Mouse (Mus musculus) liver, embryonic 14.5 days (tissue): ENCODE data around the gene Rragd. TPM values are rescaled to one million over a fixed set of nuclear protein-coding genes. Genes with fewer than 3 reads are reported as not detected.

Experiments used
- ATAC-seq: fragments of 200-750 bp; cut with Nextera tagmentation; 2 replicates; pipeline ENCODE4 v1.8.0; 2017; ENCODE audit warnings: moderate number of reproducible peaks, mild to moderate bottlenecking, moderate library complexity; ENCODE audit not compliant: insufficient read depth
- DNase-seq, 3 experiments: peaks; one replicate each; pipeline ENCODE4 v3.0.0-alpha.2; 2012 to 2013; ENCODE audit warnings: low read depth in 3 of 3, low spot score in 3 of 3
- H3K27ac ChIP-seq: fragments of 300-500 bp; sonication (generic); 2 replicates; pipeline ENCODE4 v1.5.1; 2014; ENCODE audit warnings: moderate library complexity, mild to moderate bottlenecking, control low read depth, inconsistent platforms
- H3K27me3 ChIP-seq: fragments of 300-500 bp; sonication (generic); 2 replicates; pipeline ENCODE4 v1.6.1; 2014; ENCODE audit warnings: mild to moderate bottlenecking, low read length, moderate library complexity; ENCODE audit not compliant: control insufficient read depth, insufficient read depth
- H3K36me3 ChIP-seq: fragments of 300-500 bp; sonication (generic); replicated peaks from 2 replicates; pipeline ENCODE4 v1.6.1; 2014; ENCODE audit warnings: low read depth; ENCODE audit not compliant: control insufficient read depth, insufficient read depth
- H3K4me1 ChIP-seq, 2 experiments: fragments of 200-500 bp in 1 of 2; fragments of 300-500 bp in 1 of 2; sonication (generic) in 1 of 2; replicated peaks; 2 replicates each; pipeline ENCODE4 v1.6.1; 2012 to 2014; ENCODE audit warnings: antibody characterized with exemption in 1 of 2, inconsistent platforms in 1 of 2, low read length in 1 of 2; ENCODE audit not compliant: control insufficient read depth in 2 of 2, insufficient read depth in 2 of 2
- H3K4me2 ChIP-seq: fragments of 300-500 bp; sonication (generic); 2 replicates; pipeline ENCODE4 v1.6.1; 2014; ENCODE audit warnings: low read depth, mild to moderate bottlenecking, control low read depth, moderate library complexity
- H3K4me3 ChIP-seq, 2 experiments: fragments of 200-500 bp in 1 of 2; fragments of 300-500 bp in 1 of 2; sonication (generic) in 1 of 2; 2 replicates each; pipeline ENCODE4 v1.5.1; 2012 to 2014; ENCODE audit warnings: low read depth in 2 of 2, low read length in 2 of 2, mild to moderate bottlenecking in 2 of 2, control low read depth in 1 of 2, inconsistent platforms in 1 of 2, moderate library complexity in 1 of 2; ENCODE audit not compliant: insufficient read depth in 1 of 2
- H3K9ac ChIP-seq: fragments of 300-500 bp; sonication (generic); replicated peaks from 2 replicates; pipeline ENCODE4 v1.6.1; 2014; ENCODE audit warnings: mild to moderate bottlenecking, control low read depth, moderate library complexity
- H3K9me3 ChIP-seq: fragments of 300-500 bp; sonication (generic); 2 replicates; pipeline ENCODE4 v1.6.1; 2016; ENCODE audit warnings: low read length, mixed read lengths; ENCODE audit not compliant: control insufficient read depth
- CTCF ChIP-seq: IDR thresholded peaks from 2 replicates; pipeline ENCODE4 v1.5.1; 2016; ENCODE audit warnings: antibody characterized with exemption, low read depth, control low read depth
- EP300 ChIP-seq: IDR thresholded peaks from 2 replicates; pipeline ENCODE4 v1.6.1; 2016; ENCODE audit warnings: antibody characterized with exemption, low read depth
- WGBS: fragments of 180-500 bp; shearing (Covaris S2); extraction: QIAGEN DNeasy Blood & Tissue Kit; methylation state at CpG from one replicate; pipeline ENCODE4 v1.1.7; 2014; ENCODE audit not compliant: insufficient replicate concordance; 5-methylcytosine and 5-hydroxymethylcytosine counted together
- polyA plus RNA-seq, 2 experiments: library from polyadenylated mRNA; depleted of rRNA in 1 of 2; stranded (reverse) in 1 of 2; unstranded in 1 of 2; fragments of >200 nt; fragmentation: Nextera tagmentation in 1 of 2; extraction: Ambion mirVana in 1 of 2; gene quantifications; 2 replicates each; pipeline versions ENCODE4 v1.2.1 to v1.2.3; 2012 to 2014

The Rragd gene
- polyA plus RNA-seq, 2 experiments, result 2.4 to 2.6 TPM

- DNase-seq (no peak), ATAC-seq (no peak)
- no peak overlapping the region for H3K9ac ChIP-seq
- H3K4me3 ChIP-seq, result no peak overlapping the region
- H3K4me1 ChIP-seq, result no peaks in the 10 kb centered on the region; a peak in 1 of 4 replicates
- H3K4me2 ChIP-seq, result no peak overlapping the region
- H3K36me3 ChIP-seq, result no peaks in the 10 kb centered on the region
- 74% methylated on average over 11 of the region's 11 CpGs for whole genome bisulfite sequencing
- H3K9me3 ChIP-seq, result no peaks in the 10 kb centered on the region
- no peaks in the 10 kb centered on the region for H3K27me3 ChIP-seq
- H3K27ac ChIP-seq, result no peak overlapping the region
- TF ChIP-seq CTCF (no peak), EP300 (no peak)
Measured at GRCm38 (mm10) chr4:33006844-33007243, 24.0 kb downstream of the Rragd start.

- H3K4me3 ChIP-seq, result no peak overlapping the region
- no peaks in the 10 kb centered on the region for H3K27me3 ChIP-seq
- DNase-seq, result no peak
- ATAC-seq, result no peak
- no peak overlapping the region for H3K27ac ChIP-seq
- no peaks in the 10 kb centered on the region; a peak in 1 of 4 replicates for H3K4me1 ChIP-seq
- no peak overlapping the region for H3K4me2 ChIP-seq
- TF ChIP-seq CTCF (no peak), EP300 (no peak)
- 53% methylated on average over 9 of the region's 9 CpGs for WGBS
- H3K36me3 ChIP-seq, result no peaks in the 10 kb centered on the region
- no peaks in the 10 kb centered on the region for H3K9me3 ChIP-seq
- no peak overlapping the region for H3K9ac ChIP-seq
Measured at GRCm38 (mm10) chr4:33007443-33008217, 24.8 kb downstream of the Rragd start.

- Histone ChIP-seq H3K27ac (no peak overlapping the region), H3K4me3 (no peak overlapping the region), H3K4me1 (no peaks in the 10 kb centered on the region; a peak in 1 of 4 replicates), H3K9me3 (no peaks in the 10 kb centered on the region), H3K27me3 (no peaks in the 10 kb centered on the region), H3K4me2 (no peak overlapping the region), H3K36me3 (no peaks in the 10 kb centered on the region), H3K9ac (no peak overlapping the region)
- ATAC-seq, result no peak
- DNase-seq, result no peak
- 79% methylated on average over 1 of the region's 1 CpGs for WGBS
- TF ChIP-seq CTCF (no peak), EP300 (no peak)
Measured at GRCm38 (mm10) chr4:33010078-33010477, 27.2 kb downstream of the Rragd start.

- Histone ChIP-seq H3K36me3 (no peaks in the 10 kb centered on the region), H3K27ac (no peak overlapping the region), H3K4me2 (no peak overlapping the region), H3K4me3 (no peak overlapping the region), H3K9me3 (no peaks in the 10 kb centered on the region), H3K4me1 (no peaks in the 10 kb centered on the region; a peak in 1 of 4 replicates), H3K9ac (no peak overlapping the region), H3K27me3 (no peaks in the 10 kb centered on the region)
- ATAC-seq (no peak), DNase-seq (no peak)
- TF ChIP-seq EP300, result no peak
- TF ChIP-seq CTCF, result no peak
- WGBS, result 72% methylated on average over 4 of the region's 4 CpGs
Measured at GRCm38 (mm10) chr4:33012484-33012883, 29.6 kb downstream of the Rragd start.

GRCm38 (mm10) chr4:33018361-33018999 lies 35.6 kb downstream of the Rragd start:
- H3K27me3 ChIP-seq, result no peaks in the 10 kb centered on the region; the same call in 1 of the 2 replicates
- H3K36me3 ChIP-seq, result no peaks in the 10 kb centered on the region
- peak; percentile 70 to 76 (median 76) for DNase-seq
- H3K27ac ChIP-seq, result no peak overlapping the region
- no peak overlapping the region for H3K4me3 ChIP-seq
- no peaks in the 10 kb centered on the region for H3K4me1 ChIP-seq
- peak; percentile 63; the same call in 1 of the 2 replicates for ATAC-seq
- H3K4me2 ChIP-seq, result no peak overlapping the region
- peak; percentile 99 for TF ChIP-seq CTCF
- no peak for TF ChIP-seq EP300
- no peaks in the 10 kb centered on the region for H3K9me3 ChIP-seq
- no peak overlapping the region for H3K9ac ChIP-seq
- 28% methylated on average over 9 of the region's 9 CpGs for WGBS
